Mouse (Mus musculus): ENCODE results near the gene Naa25. TPM values are rescaled to one million over a fixed set of nuclear protein-coding genes. Genes with fewer than 3 reads are reported as not detected.
"Not testable (repeated sequence)": the region's sequence is repeated elsewhere in the genome, so short reads cannot be mapped to it uniquely, and the experiment has no call there.

Gene Naa25
- total RNA-seq (2021), result 10 to 100 TPM; 37.2 to 40.9 TPM
- long read RNA-seq, experiment 1, full-length matches to known transcripts, result 15 of 21 reads
- long read RNA-seq, experiment 1, partial matches to known transcripts, result 3 of 21 reads
- long read RNA-seq, experiment 1, other reads (novel, unspliced or antisense), result 3 of 21 reads
- long read RNA-seq, experiment 2, full-length matches to known transcripts, result 31 of 47 reads
- long read RNA-seq, experiment 2, partial matches to known transcripts, result 4 of 47 reads
- long read RNA-seq, experiment 2, other reads (novel, unspliced or antisense), result 12 of 47 reads

DNA sequence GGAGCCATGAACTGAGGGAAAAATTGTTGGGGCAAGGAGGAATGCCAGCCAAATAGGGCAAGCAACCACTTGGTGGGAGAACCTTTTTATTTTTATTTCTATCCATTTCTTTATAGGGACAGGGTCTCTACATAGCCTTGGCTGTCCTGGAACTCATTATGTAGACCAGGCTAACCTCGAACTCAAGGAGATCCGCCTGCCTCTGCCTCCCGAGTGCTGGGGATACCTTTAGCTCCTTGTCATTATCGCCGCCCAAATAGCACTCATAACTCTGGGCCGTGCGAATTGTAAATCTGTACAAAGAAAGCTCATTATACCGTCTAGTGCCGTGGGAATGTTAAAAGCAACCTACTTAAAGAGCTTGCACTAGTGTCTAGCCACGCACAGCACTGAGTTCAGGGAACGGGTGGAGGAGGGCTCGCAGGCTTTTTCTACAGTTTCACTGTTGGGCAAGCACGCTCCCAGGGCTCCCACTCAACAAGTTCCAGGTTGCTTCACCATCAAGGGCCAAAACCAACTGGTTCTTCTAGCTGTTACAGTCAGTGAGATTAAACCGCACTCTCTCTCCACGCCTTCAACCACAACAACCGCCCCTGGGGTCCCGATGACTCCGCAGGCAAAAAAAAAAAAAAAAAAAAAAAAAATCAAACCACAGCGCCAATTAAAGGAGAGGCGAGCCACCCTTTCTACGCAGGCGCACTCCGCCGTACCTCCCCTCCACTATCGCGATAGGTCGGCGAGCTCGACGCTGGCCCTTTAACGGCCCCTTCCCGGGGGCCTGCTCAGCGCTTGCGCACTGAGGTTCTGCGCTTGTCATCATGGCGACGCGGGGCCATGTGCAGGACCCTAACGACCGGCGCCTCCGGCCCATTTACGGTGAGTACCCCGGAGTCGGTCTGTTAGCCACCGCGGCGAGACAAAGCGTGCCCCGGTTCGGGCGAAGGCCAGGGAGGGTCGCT is at the start of gene Naa25:
Naa25 (plus strand) TSS at position 750 of the 959 bp plus-strand sequence.
- H3K27ac ChIP-seq, result peak within 1 kb of the TSS; percentile 88
- no peak for TF ChIP-seq CTCF (conservative IDR thresholded peaks at IDR 0.05)
- H3K4me3 ChIP-seq, result peak within 1 kb of the TSS; percentile 82
- peak; percentile 93 to 95 for DNase-seq (ENCODE audit: low spot score in 2 of 2)

DNA sequence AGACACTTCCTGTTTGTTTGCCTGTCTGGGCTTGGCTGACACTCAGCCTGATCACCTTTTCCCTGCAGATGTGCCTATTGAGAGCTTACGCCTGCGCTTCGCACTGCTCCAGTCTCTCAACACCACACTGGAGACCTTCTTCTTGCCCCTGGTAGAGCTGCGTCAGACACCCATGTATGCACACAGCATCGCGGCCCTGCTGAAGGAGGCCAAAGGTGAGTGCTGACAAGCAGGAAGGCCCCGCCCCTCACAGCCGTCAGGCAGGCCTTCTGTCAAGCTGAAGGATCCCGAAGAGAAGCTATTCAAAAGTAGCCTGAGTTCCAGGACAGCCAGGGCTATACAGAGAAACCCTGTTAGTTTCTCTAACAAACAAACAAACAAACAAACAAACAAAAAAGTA is 38.5 kb upstream of the Naa25 start:
- no peak overlapping the region for H3K27ac ChIP-seq
- no peak overlapping the region for H3K4me3 ChIP-seq
- TF ChIP-seq CTCF (conservative IDR thresholded peaks at IDR 0.05), result no peak
- DNase-seq (ENCODE audit: low spot score in 2 of 2), result no peak

DNA sequence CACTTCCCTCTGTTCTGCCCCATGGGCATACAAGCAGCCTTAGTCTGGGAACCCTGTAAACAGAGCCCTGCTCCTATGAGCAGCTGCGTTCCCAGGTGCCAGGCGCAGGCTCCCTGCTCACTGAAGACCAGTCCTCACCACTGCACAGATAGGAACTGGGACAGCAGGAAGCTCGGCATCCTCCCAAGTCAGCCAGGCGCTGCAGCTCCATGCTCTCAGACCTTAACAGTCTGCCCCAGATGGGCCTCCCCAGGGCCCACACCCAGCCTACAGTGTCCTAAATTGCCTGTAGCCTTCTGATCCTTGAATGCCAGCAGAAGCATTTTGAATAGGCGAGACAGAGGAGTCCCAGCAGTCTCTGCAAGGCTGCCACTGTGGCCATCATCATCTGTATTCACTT is 36.0 kb upstream of the Naa25 start:
- TF ChIP-seq CTCF (conservative IDR thresholded peaks at IDR 0.05), result no peak
- H3K4me3 ChIP-seq, result no peak overlapping the region
- no peak overlapping the region for H3K27ac ChIP-seq
- no peak for DNase-seq (ENCODE audit: low spot score in 2 of 2)

DNA sequence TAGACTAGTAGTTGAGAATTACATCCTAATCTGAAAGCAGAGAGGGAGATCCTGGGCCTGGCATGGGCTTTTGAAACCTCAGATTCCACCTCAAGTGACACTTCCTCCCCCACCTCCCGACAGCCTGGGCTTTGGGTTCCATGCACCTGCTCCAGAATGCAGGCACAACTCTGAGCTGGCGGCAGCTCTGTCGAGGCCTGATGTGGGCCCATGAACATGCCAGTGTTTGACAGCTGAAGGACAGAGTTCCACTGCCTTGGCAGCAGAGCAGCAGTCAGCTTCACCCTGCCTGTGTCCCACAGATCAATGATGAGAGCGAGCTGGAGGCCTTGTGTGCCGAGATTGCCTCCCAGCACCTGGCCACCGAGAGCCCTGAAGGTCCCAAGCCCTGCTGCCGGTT is 34.3 kb upstream of the Naa25 start:
- DNase-seq (ENCODE audit: low spot score in 2 of 2), result no peak
- Histone ChIP-seq H3K27ac (no peak overlapping the region), H3K4me3 (no peak overlapping the region)
- no peak for TF ChIP-seq CTCF (conservative IDR thresholded peaks at IDR 0.05)

DNA sequence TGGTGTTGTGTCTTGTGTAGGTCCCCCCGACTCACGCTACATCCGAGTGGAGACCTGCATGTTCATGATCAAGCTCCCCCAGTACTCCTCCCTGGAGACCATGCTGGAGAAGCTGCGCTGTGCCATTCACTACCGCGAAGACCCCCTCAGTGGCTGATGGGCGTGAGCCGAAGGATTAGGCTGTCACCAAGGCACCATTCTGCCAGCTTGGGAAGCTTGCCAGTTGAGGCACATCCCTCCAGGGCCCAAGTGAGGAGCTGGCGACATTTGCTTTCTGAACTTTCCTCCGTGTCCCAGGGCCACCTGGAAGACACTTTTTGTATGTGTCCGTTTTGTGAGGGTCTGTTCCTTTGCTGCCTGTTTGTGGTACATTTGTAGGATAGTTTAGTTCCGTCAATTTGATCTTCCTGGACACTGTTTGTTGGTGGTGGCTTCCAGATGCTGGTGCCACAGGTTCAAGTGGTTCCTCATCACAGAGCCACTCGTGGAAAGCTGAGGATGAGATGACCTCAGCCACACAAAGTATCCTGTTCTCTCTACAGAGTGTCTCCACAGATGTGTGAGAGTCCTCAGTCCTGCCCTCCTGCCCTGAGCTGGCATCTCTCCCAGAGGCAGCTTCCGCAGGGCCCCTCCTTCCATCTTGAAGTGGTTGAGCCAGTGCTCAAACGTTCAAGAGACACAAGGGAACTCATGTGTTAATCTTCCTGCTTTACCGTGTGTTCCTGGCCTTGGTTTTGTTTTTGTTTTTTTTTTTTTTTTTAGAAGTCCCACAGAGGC is 31.1 kb upstream of the Naa25 start:
- TF ChIP-seq CTCF (conservative IDR thresholded peaks at IDR 0.05), result no peak
- Histone ChIP-seq H3K4me3 (no peak overlapping the region), H3K27ac (no peak overlapping the region)
- no peak for DNase-seq (ENCODE audit: low spot score in 2 of 2)

DNA sequence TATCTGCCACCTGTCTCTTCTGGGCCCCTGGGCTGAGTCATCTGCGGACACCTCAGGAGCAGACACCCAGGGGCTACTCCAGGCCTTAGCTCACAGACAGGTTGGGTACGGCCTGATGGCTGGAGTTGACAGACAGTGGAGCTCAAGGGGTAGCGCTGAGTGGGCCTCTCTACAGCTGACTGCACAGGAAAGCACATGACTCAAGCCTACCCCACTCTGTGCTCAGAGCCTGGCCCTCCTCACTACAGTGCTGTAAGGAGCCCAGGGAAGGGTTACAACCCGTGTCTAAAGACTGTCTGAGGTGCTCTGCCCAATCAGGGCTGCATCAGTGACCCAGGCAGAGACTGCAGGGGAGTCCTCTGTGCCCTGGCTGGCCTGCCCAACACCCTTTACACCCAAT is 30.5 kb upstream of the Naa25 start:
- Histone ChIP-seq H3K4me3 (no peak overlapping the region), H3K27ac (no peak overlapping the region)
- no peak for DNase-seq (ENCODE audit: low spot score in 2 of 2)
- TF ChIP-seq CTCF (conservative IDR thresholded peaks at IDR 0.05), result no peak

DNA sequence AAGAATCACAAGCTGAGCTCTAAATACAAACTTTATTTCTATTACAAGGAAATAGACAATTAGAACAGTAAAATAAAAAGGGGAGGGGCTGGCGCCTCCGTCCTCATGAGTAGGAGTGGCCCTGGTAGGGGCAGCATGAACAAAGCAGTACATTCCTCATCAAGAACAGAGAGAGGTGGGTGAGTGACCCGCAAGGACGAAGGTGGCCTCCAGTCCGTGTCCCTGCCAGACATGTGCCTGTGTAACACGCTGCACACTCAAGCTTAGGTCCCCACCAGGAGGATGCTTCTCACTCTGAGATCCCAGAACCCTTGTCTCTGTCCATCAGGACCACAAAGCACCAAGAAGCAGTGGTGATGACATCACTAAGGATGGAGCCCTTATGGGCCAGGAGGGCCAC is 26.0 kb upstream of the Naa25 start:
- DNase-seq (ENCODE audit: low spot score in 2 of 2), result no peak
- H3K4me3 ChIP-seq, result no peak overlapping the region
- H3K27ac ChIP-seq, result no peak overlapping the region
- no peak for TF ChIP-seq CTCF (conservative IDR thresholded peaks at IDR 0.05)

DNA sequence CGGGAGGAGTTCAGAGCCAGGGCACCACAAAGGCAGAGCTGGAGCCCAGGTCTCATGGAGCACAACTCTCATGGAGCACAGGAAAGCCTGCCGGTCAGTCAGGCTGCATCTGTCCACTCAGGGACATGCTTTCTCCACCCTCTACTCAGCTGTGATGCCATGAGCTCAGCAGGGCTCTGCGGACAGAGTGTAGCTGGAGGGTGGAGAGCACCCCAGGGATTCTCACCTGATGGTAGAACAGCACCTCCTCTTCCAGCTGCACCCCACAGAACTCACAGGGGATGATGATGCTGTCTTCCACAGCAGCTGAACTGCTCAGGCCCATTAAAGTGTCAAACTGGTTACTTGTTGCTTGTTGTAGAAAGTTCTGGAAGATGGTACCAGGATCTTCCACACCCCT is 22.9 kb upstream of the Naa25 start:
- DNase-seq (ENCODE audit: low spot score in 2 of 2), result no peak
- Histone ChIP-seq H3K27ac (no peak overlapping the region), H3K4me3 (no peak overlapping the region)
- TF ChIP-seq CTCF (conservative IDR thresholded peaks at IDR 0.05), result no peak

DNA sequence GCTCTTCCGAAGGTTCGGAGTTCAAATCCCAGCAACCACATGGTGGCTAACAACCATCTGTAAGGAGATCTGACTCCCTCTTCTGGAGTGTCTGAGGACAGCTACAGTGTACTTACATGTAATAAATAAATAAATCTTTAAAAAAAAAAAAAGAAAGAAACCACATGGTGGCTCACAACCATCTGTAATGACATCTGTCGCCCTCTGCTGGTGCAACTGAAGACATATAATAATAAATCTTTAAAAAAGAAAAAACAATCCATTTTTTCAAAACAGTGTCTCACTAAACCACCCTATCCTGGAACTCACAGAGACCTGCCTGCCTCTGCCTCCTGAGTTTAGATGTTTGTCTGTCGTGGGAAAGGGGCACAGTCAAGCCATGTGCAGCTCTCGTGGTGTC is 20.8 kb upstream of the Naa25 start:
- peak overlapping the region; percentile 25; the same call in 1 of the 2 replicates for H3K27ac ChIP-seq
- TF ChIP-seq CTCF (conservative IDR thresholded peaks at IDR 0.05), result peak; percentile 78
- peak in 1 of 2 experiments; percentile 52 for DNase-seq (ENCODE audit: low spot score in 2 of 2)
- not testable (repeated sequence) for H3K4me3 ChIP-seq

DNA sequence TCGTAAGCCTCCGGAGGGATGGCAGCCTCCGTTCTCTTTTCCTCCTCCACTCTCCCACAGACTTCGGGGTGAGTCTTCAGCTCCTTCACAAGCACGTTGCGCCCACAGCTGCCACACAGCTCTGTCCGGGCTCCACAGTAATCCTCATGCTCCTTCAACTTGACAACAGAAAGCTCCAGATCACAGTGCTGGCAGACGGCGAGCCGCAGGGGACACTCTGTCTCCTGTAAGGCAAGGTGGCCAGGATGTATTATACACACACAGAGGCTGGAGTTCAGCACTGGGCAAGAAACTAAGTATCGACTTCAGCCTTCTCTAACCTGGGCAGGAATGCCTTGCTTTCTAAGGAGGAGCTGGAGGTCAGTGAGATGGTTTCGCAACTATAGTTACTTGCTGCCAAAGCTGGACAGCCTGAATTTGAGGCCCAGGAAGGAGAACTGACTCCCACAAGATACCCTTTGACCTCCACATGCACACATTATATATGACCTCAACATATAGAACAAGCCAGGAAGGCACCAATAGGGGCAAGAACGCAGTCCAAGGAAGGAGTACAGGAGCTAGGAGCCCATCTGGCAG is 19.0 kb upstream of the Naa25 start:
- Histone ChIP-seq H3K4me3 (no peak overlapping the region), H3K27ac (no peak overlapping the region)
- TF ChIP-seq CTCF (conservative IDR thresholded peaks at IDR 0.05), result no peak
- DNase-seq (ENCODE audit: low spot score in 2 of 2), result no peak

DNA sequence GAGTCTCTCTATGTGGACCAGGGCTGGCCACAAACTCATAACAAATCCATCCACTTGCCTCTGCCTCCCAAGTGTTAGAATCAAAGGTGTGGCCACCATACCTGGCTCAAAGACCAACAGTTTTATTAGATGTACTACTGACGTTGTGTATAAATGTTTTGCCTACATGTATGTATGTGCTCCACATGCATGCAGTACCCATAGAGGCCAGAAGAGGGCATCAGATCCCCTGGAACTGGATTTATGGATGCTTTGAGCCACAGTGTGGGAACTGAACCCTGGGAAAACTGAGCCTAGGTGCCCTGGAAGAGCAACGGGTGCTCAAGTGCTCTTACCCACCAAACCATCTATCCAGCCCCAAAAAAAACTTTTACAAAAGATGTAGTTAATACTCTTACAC is 17.0 kb upstream of the Naa25 start:
- Histone ChIP-seq H3K27ac (no peak overlapping the region), H3K4me3 (no peak overlapping the region)
- DNase-seq (ENCODE audit: low spot score in 2 of 2), result no peak
- peak; percentile 72 for TF ChIP-seq CTCF (conservative IDR thresholded peaks at IDR 0.05)

All from layer of hippocampus, adult 2 months (tissue).